21 mouse cellular contexts compared by ENCODE assay signal in genomic region chrX:140638028-140638427, GRCm38 (mm10). TPM values are rescaled to one million over a fixed set of nuclear protein-coding genes. Genes with fewer than 3 reads are reported as not detected.
A peak's percentile ranks its signal among the peaks of the same experiment; 100 is the strongest.
DNase-seq lines count a peak whose midpoint lies in the region; ATAC-seq and TF ChIP-seq lines count a peak whose summit lies in the region.
"Had no signal": no experiment of that assay in that cellular context is flagged by ENCODE, and none has a peak within 500 bp of the region (broad histone marks: within the 10 kb centered on the region; RNA-seq: fewer than 3 reads in every experiment).

No protein-coding gene starts in this region.

- no peaks in the 10 kb centered on the region for H3K4me1 ChIP-seq in lung, postnatal 0 days (ENCODE audit: insufficient read depth, low read depth, low read length)
- H3K4me1 ChIP-seq in embryonic facial prominence, embryonic 10.5 days: no peaks in the 10 kb centered on the region
- H3K4me1 ChIP-seq in stomach, postnatal 0 days (replicated peaks; ENCODE audit: control insufficient read depth, insufficient read depth): no peaks in the 10 kb centered on the region
- H3K4me1 ChIP-seq in hindbrain, embryonic 11.5 days (replicated peaks; ENCODE audit: control insufficient read depth, insufficient read depth, low read length): no peaks in the 10 kb centered on the region
- H3K4me1 ChIP-seq: heart, embryonic 15.5 days; limb, embryonic 15.5 days; stomach, embryonic 15.5 days had no signal

- H3K9me3 ChIP-seq in lung, postnatal 0 days (ENCODE audit: low read length): no peaks in the 10 kb centered on the region
- H3K9me3 ChIP-seq in embryonic facial prominence, embryonic 10.5 days: no peaks in the 10 kb centered on the region
- H3K9me3 ChIP-seq in stomach, postnatal 0 days (ENCODE audit: control insufficient read depth, low read length): no peaks in the 10 kb centered on the region
- no peaks in the 10 kb centered on the region for H3K9me3 ChIP-seq in hindbrain, embryonic 11.5 days (ENCODE audit: control insufficient read depth, low read length)
- H3K9me3 ChIP-seq: heart, embryonic 15.5 days; limb, embryonic 15.5 days; stomach, embryonic 15.5 days had no signal

- ATAC-seq in lung, postnatal 0 days: no peak
- ATAC-seq in stomach, postnatal 0 days (ENCODE audit: low FRiP score, low TSS enrichment): 0 out of 2 replicates have a peak, but pooled peaks have one; percentile 15
- no peak for ATAC-seq in hindbrain, embryonic 11.5 days (ENCODE audit: low FRiP score)
- ATAC-seq: forebrain, embryonic 14.5 days; hindbrain, postnatal 0 days; intestine, postnatal 0 days; liver, postnatal 0 days had no signal

- no peak overlapping the region for H3K4me3 ChIP-seq in lung, postnatal 0 days (ENCODE audit: low read depth, low read length)
- no peak overlapping the region for H3K4me3 ChIP-seq in embryonic facial prominence, embryonic 10.5 days
- no peak overlapping the region for H3K4me3 ChIP-seq in stomach, postnatal 0 days (ENCODE audit: low read depth, low read length)
- H3K4me3 ChIP-seq in hindbrain, embryonic 11.5 days (ENCODE audit: low read depth, low read length): no peak overlapping the region
- H3K4me3 ChIP-seq: erythroblast, embryonic 14.5 days; heart, embryonic 15.5 days; limb, embryonic 15.5 days; stomach, embryonic 15.5 days had no signal

- 51% methylated on average over 5 of the region's 5 CpGs for WGBS in lung, postnatal 0 days
- WGBS in embryonic facial prominence, embryonic 10.5 days: 71% methylated on average over 5 of the region's 5 CpGs
- 58% methylated on average over 5 of the region's 5 CpGs for WGBS in stomach, postnatal 0 days
- 80% methylated on average over 5 of the region's 5 CpGs for WGBS in hindbrain, embryonic 11.5 days

- no peak for TF ChIP-seq EP300 in lung, postnatal 0 days (IDR thresholded peaks at IDR 0.05)
- TF ChIP-seq EP300 in stomach, postnatal 0 days (optimal IDR thresholded peaks at IDR 0.05): no peak

- DNase-seq in lung, postnatal 0 days (ENCODE audit: low spot score): peak; percentile 39
- no peak for DNase-seq in lung, postnatal 10 days
- peak; percentile 2 for DNase-seq in ES-CJ7 (ENCODE audit: low read depth, low spot score)
- peak; percentile 12 for DNase-seq in embryonic facial prominence, embryonic 10.5 days (ENCODE audit: low spot score)
- peak; percentile 14 for DNase-seq in stomach, postnatal 0 days (ENCODE audit: low spot score)
- DNase-seq in gastrocnemius, adult 8-10 months (ENCODE audit: low spot score in 2 of 2): no peak
- DNase-seq in hindbrain, embryonic 11.5 days (ENCODE audit: low spot score): no peak
- DNase-seq: cerebellum, adult 2 months; cerebellum, postnatal 36 days; gastrocnemius, postnatal 14 days; heart, postnatal 4 days; layer of hippocampus, postnatal 36 days; liver, postnatal 0 days; right cerebral cortex, postnatal 25 days had no signal

- H3K36me3 ChIP-seq in lung, postnatal 0 days (ENCODE audit: insufficient read depth, low read length): no peaks in the 10 kb centered on the region
- no peaks in the 10 kb centered on the region for H3K36me3 ChIP-seq in embryonic facial prominence, embryonic 10.5 days (replicated peaks)
- no peaks in the 10 kb centered on the region for H3K36me3 ChIP-seq in stomach, postnatal 0 days (ENCODE audit: control insufficient read depth, insufficient read depth, low read length)
- H3K36me3 ChIP-seq in hindbrain, embryonic 11.5 days (ENCODE audit: control insufficient read depth, insufficient read depth, low read length): no peaks in the 10 kb centered on the region
- H3K36me3 ChIP-seq: heart, embryonic 15.5 days; limb, embryonic 15.5 days; stomach, embryonic 15.5 days had no signal

- no peak overlapping the region for H3K4me2 ChIP-seq in lung, postnatal 0 days (replicated peaks; ENCODE audit: low read depth, low read length)
- no peak overlapping the region for H3K4me2 ChIP-seq in stomach, postnatal 0 days (replicated peaks; ENCODE audit: low read depth)
- no peak overlapping the region for H3K4me2 ChIP-seq in hindbrain, embryonic 11.5 days (replicated peaks; ENCODE audit: low read depth, low read length)
- H3K4me2 ChIP-seq: heart, embryonic 15.5 days; limb, embryonic 15.5 days; stomach, embryonic 15.5 days had no signal

- no peak overlapping the region for H3K27ac ChIP-seq in lung, postnatal 0 days (ENCODE audit: low read length)
- no peak overlapping the region for H3K27ac ChIP-seq in embryonic facial prominence, embryonic 10.5 days (replicated peaks)
- no peak overlapping the region for H3K27ac ChIP-seq in stomach, postnatal 0 days (replicated peaks)
- no peak overlapping the region for H3K27ac ChIP-seq in hindbrain, embryonic 11.5 days (ENCODE audit: low read depth, low read length)
- H3K27ac ChIP-seq: heart, embryonic 15.5 days; hindbrain, postnatal 0 days; limb, embryonic 15.5 days; stomach, embryonic 15.5 days had no signal

- no peaks in the 10 kb centered on the region for H3K27me3 ChIP-seq in lung, postnatal 0 days (replicated peaks; ENCODE audit: insufficient read depth, low read length)
- H3K27me3 ChIP-seq in embryonic facial prominence, embryonic 10.5 days (replicated peaks; ENCODE audit: low read depth, poor library complexity, severe bottlenecking): peaks cover 53% of the 10 kb centered on the region
- no peaks in the 10 kb centered on the region for H3K27me3 ChIP-seq in stomach, postnatal 0 days (ENCODE audit: control insufficient read depth, insufficient read depth, low read length)
- no peaks in the 10 kb centered on the region; the same call in 1 of the 2 replicates for H3K27me3 ChIP-seq in hindbrain, embryonic 11.5 days (ENCODE audit: control insufficient read depth, insufficient read depth, low read length)
- H3K27me3 ChIP-seq: stomach, embryonic 15.5 days had no signal

- TF ChIP-seq CTCF in lung, postnatal 0 days (IDR thresholded peaks at IDR 0.05): no peak
- no peak for TF ChIP-seq CTCF in stomach, postnatal 0 days (IDR thresholded peaks at IDR 0.05; ENCODE audit: low read depth)

- no peak overlapping the region for H3K9ac ChIP-seq in lung, postnatal 0 days (replicated peaks; ENCODE audit: low read depth)
- no peak overlapping the region for H3K9ac ChIP-seq in stomach, postnatal 0 days (ENCODE audit: low read length)
- H3K9ac ChIP-seq in hindbrain, embryonic 11.5 days (ENCODE audit: low read depth, low read length): no peak overlapping the region
- H3K9ac ChIP-seq: heart, embryonic 15.5 days; limb, embryonic 15.5 days; liver, postnatal 0 days; stomach, embryonic 15.5 days had no signal

RNA-seq across cellular contexts. Expression of gene Mid2, which starts 26.4 kb away (rescaled TPM):
- polyA plus RNA-seq in lung, postnatal 0 days (2015; fragmentation: Nextera tagmentation; extraction: Ambion mirVana): 7.7 and 9.0 TPM in 2 replicates
- 1.7 and 1.8 TPM in 2 replicates for polyA plus RNA-seq in embryonic facial prominence, embryonic 10.5 days (2016; fragmentation: Nextera tagmentation; extraction: Ambion mirVana)
- 4.5 and 5.0 TPM in 2 replicates for polyA plus RNA-seq in stomach, postnatal 0 days (2015; fragmentation: Nextera tagmentation; extraction: Ambion mirVana)
- total RNA-seq in gastrocnemius, adult 8-10 months (2022): 1 to 10 TPM; 4.9 to 6.7 (median 5.7) TPM
- 3.0 and 3.7 TPM in 2 replicates for polyA plus RNA-seq in hindbrain, embryonic 11.5 days (2014; fragmentation: Nextera tagmentation; extraction: Ambion mirVana)
- polyA plus RNA-seq: erythroblast, embryonic 14.5 days had no signal

RNA-seq across cellular contexts. Expression of gene Tsc22d3, which starts 37.6 kb away (rescaled TPM):
- 236 and 380 TPM in 2 replicates for polyA plus RNA-seq in lung, postnatal 0 days (2015; fragmentation: Nextera tagmentation; extraction: Ambion mirVana)
- polyA plus RNA-seq in embryonic facial prominence, embryonic 10.5 days (2016; fragmentation: Nextera tagmentation; extraction: Ambion mirVana): 112 and 115 TPM in 2 replicates
- 69.7 and 77.3 TPM in 2 replicates for polyA plus RNA-seq in stomach, postnatal 0 days (2015; fragmentation: Nextera tagmentation; extraction: Ambion mirVana)
- 100 to 1,000 TPM; 249 to 357 (median 312) TPM for total RNA-seq in gastrocnemius, adult 8-10 months (2022)
- 147 and 151 TPM in 2 replicates for polyA plus RNA-seq in hindbrain, embryonic 11.5 days (2014; fragmentation: Nextera tagmentation; extraction: Ambion mirVana)

Comparison
In these comparisons a context has a peak if more than half of its experiments do, and no peak if none do; other contexts are left out.
1. DNase-seq: peak in lung, postnatal 0 days (single experiment), ES-CJ7 (single experiment), embryonic facial prominence, embryonic 10.5 days (single experiment) and stomach, postnatal 0 days (single experiment); none in lung, postnatal 10 days (single experiment), gastrocnemius, adult 8-10 months (0 of 2) and hindbrain, embryonic 11.5 days (single experiment).